Mouse (Mus musculus) gonadal fat pad, adult 2 months (tissue): Measurements from ENCODE around the gene Smarcc1. TPM values are rescaled to one million over a fixed set of nuclear protein-coding genes. Genes with fewer than 3 reads are reported as not detected.

Source experiments
- DNase-seq: peaks from one replicate; pipeline ENCODE4 v3.0.0-alpha.2; 2012; ENCODE audit warnings: low read depth
- polyA plus RNA-seq: library from polyadenylated mRNA; depleted of rRNA; stranded (reverse); fragments of >200 nt; gene quantifications from 2 replicates; pipeline ENCODE4 v1.2.3, GENCODE M21; 2012; rRNA removed

The Smarcc1 gene
- polyA plus RNA-seq, 1 experiment, result 13.1 TPM

DNA sequence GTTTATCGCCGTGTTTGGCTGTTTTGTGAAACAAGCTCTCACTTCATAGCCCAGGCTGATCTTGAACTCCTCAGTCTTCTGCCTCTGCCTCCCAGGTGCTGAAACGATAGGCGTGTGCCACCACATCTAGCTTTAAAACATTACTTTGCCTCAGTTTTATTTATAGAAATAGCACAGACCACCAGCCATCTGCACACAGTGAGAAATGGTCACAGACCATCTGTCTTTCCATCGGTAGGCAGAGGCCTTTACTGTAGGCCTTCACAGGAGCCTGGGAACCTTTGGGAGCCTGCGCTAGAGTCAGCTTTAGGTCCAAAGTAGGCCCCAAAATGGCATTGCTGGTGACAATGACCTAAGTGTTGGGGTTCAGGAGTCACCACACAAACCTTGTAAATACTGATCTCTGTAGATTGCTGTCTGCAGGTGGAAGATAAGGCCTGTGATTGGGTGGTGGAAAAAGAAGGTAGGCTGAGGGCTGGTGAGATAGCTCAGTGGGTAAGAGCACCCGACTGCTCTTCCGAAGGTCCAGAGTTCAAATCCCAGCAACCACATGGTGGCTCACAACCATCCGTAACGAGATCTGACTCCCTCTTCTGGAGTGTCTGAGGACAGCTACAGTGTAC is 166.7 kb downstream of the Smarcc1 start:
- no peak for DNase-seq

DNA sequence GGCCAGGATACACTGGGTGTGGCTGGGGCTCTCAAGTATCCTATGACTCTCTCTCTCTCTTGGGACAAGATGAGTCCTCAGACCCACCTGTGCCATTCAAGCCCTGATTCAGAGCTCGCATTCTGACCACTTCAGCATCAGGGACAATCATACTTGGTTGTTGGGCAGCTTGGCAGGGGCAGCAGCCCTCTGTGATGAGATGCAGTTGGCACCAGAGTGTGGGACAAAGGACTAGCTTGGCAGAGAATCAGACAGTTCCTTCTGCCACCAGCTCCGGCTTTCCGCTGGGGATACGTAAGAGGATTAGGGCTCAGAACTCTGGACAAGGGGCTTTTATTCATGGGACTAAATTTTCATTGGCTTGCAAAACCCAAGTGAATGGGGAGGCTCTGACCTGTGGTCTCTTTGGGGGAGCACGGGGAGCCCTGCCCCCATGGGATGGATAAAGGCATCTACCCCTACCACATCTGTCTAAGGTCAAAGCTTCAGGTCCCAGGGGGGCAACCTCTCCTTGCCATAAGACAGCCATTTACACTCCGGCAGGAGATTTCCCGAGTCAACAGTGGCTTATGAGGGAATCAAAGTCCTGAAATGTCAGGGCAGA is 169.9 kb downstream of the Smarcc1 start:
- no peak for DNase-seq

Other genes starting within 250 kb of the Smarcc1 start
- 3.4 and 3.8 TPM in 2 replicates for gene Cdc25a, start 242.1 kb upstream of the Smarcc1 start, polyA plus RNA-seq
- 103 and 120 TPM in 2 replicates for gene Map4, start 186.2 kb upstream of the Smarcc1 start, polyA plus RNA-seq
- 55.6 and 66.5 TPM in 2 replicates for gene Dhx30, start 122 bp downstream of the Smarcc1 start, polyA plus RNA-seq
- 1.0 TPM in 2 replicates for gene Cspg5, start 126.1 kb downstream of the Smarcc1 start, polyA plus RNA-seq
- 11.9 and 14.3 TPM in 2 replicates for gene Elp6, start 187.5 kb downstream of the Smarcc1 start, polyA plus RNA-seq
- gene Scap, start 215.6 kb downstream of the Smarcc1 start, polyA plus RNA-seq, result 37.9 and 50.3 TPM in 2 replicates